Mouse (Mus musculus): Measurements from ENCODE around the gene Cfap54. TPM values are rescaled to one million over a fixed set of nuclear protein-coding genes. Genes with fewer than 3 reads are reported as not detected.
A peak's percentile ranks its signal among the peaks of the same experiment; 100 is the strongest.

Cfap54 gene
- total RNA-seq, 2 experiments from 2014 or later, result 1.00 to 1.8 TPM

GRCm38 (mm10) chr10:93098211-93098805 is 16.9 kb upstream of the Cfap54 start:
- intact Hi-C loops (cut with DNase I), result no loop called here
- no peak for DNase-seq

GRCm38 (mm10) chr10:93097439-93097838 is 16.0 kb upstream of the Cfap54 start:
- intact Hi-C loops (cut with DNase I), result no loop called here
- DNase-seq, result no peak

GRCm38 (mm10) chr10:93095827-93096226 is 14.4 kb upstream of the Cfap54 start:
- DNase-seq, result no peak
- intact Hi-C loops (cut with DNase I), result no loop called here

- intact Hi-C loops (cut with DNase I), result no loop called here
- no peak for DNase-seq
Measured at GRCm38 (mm10) chr10:93094957-93095580, 13.7 kb upstream of the Cfap54 start.

GRCm38 (mm10) chr10:93091928-93092327 is 10.5 kb upstream of the Cfap54 start:
- intact Hi-C loops (cut with DNase I), result no loop called here
- DNase-seq, result no peak

GRCm38 (mm10) chr10:93090241-93090640 is 8.8 kb upstream of the Cfap54 start:
- no peak for DNase-seq
- intact Hi-C loops (cut with DNase I), result no loop called here

- no peak for DNase-seq
- intact Hi-C loops (cut with DNase I), result no loop called here
Measured at GRCm38 (mm10) chr10:93088396-93089048, 7.1 kb upstream of the Cfap54 start.

GRCm38 (mm10) chr10:93087504-93087903 is 6.1 kb upstream of the Cfap54 start:
- intact Hi-C loops (cut with DNase I), result no loop called here
- no peak for DNase-seq

- no peak for DNase-seq
- intact Hi-C loops (cut with DNase I), result no loop called here
Measured at GRCm38 (mm10) chr10:93083963-93084340, 2.5 kb upstream of the Cfap54 start.

- intact Hi-C loops (cut with DNase I), result no loop called here
- DNase-seq, result no peak
Measured at GRCm38 (mm10) chr10:93083198-93083962, 2.0 kb upstream of the Cfap54 start.

- DNase-seq, result no peak
- intact Hi-C loops (cut with DNase I), result loop anchor here (10.0 kb wide), 1 partner anchor 75 kb away; no protein-coding TSS in a partner anchor
Measured at GRCm38 (mm10) chr10:93079486-93079885, 1.9 kb downstream of the Cfap54 start.

GRCm38 (mm10) chr10:93077935-93078479 is 3.4 kb downstream of the Cfap54 start:
- no peak for DNase-seq
- intact Hi-C loops (cut with DNase I), result loop anchor here (10.0 kb wide), 1 partner anchor 77 kb away; no protein-coding TSS in a partner anchor

GRCm38 (mm10) chr10:93076376-93076775 is 5.0 kb downstream of the Cfap54 start:
- DNase-seq, result no peak
- intact Hi-C loops (cut with DNase I), result loop anchor here (10.0 kb wide), 1 partner anchor 78 kb away; no protein-coding TSS in a partner anchor

- intact Hi-C loops (cut with DNase I), result loop anchor here (10.0 kb wide), 1 partner anchor 79 kb away; no protein-coding TSS in a partner anchor
- DNase-seq, result no peak
Measured at GRCm38 (mm10) chr10:93075856-93076255, 5.6 kb downstream of the Cfap54 start.

- intact Hi-C loops (cut with DNase I), result loop anchor here (10.0 kb wide), 1 partner anchor 82 kb away; no protein-coding TSS in a partner anchor
- DNase-seq, result no peak
Measured at GRCm38 (mm10) chr10:93072769-93073168, 8.6 kb downstream of the Cfap54 start.

- intact Hi-C loops (cut with DNase I), result loop anchor here (10.0 kb wide), 1 partner anchor 83 kb away; no protein-coding TSS in a partner anchor
- no peak for DNase-seq
Measured at GRCm38 (mm10) chr10:93071753-93072152, 9.7 kb downstream of the Cfap54 start.

GRCm38 (mm10) chr10:93070121-93070898 is 11.1 kb downstream of the Cfap54 start:
- intact Hi-C loops (cut with DNase I), result loop anchor here (10.0 kb wide), 1 partner anchor 84 kb away; no protein-coding TSS in a partner anchor
- peak; percentile 39 to 62 for DNase-seq

- intact Hi-C loops (cut with DNase I), result loop anchor here (10.0 kb wide), 2 partner anchors 85 to 215 kb away; no protein-coding TSS in a partner anchor
- no peak for DNase-seq
Measured at GRCm38 (mm10) chr10:93069721-93070120, 11.7 kb downstream of the Cfap54 start.

GRCm38 (mm10) chr10:93069041-93069679 is 12.3 kb downstream of the Cfap54 start:
- intact Hi-C loops (cut with DNase I), result loop anchor here (10.0 kb wide), 1 partner anchor 216 kb away; no protein-coding TSS in a partner anchor
- DNase-seq, result peak; percentile 32 to 39

Measured in heart, postnatal 14 days (tissue).